Mouse (Mus musculus) bone marrow macrophage, adult 2 months (primary cell): ENCODE measurements at regions not wholly inside any gene's neighbourhood (a gene's known extent, or its start where the extent isn't known, plus 50 kb on each side); places are given as distances from the start of the nearest gene placed in this dataset.

Experiments
- H3K27ac ChIP-seq: 2 replicates; pipeline ENCODE4 v1.5.1; 2012; ENCODE audit warnings: low read depth, low read length; ENCODE audit not compliant: insufficient read depth
- H3K4me1 ChIP-seq: 2 replicates; pipeline ENCODE4 v1.6.1; 2012; ENCODE audit warnings: low read length; ENCODE audit not compliant: control insufficient read depth, insufficient read depth
- H3K4me3 ChIP-seq: 2 replicates; pipeline ENCODE4 v1.5.1; 2012; ENCODE audit warnings: mild to moderate bottlenecking, low read length, moderate library complexity; ENCODE audit not compliant: insufficient read depth
- CTCF ChIP-seq: IDR thresholded peaks from 2 replicates; pipeline ENCODE4 v1.5.1; 2012; ENCODE audit warnings: low read depth, mild to moderate bottlenecking, low read length, moderate library complexity
- POLR2A ChIP-seq: IDR thresholded peaks from 2 replicates; pipeline ENCODE4 v1.6.1; 2012; ENCODE audit warnings: mild to moderate bottlenecking, low read depth, low read length, borderline replicate concordance

DNA sequence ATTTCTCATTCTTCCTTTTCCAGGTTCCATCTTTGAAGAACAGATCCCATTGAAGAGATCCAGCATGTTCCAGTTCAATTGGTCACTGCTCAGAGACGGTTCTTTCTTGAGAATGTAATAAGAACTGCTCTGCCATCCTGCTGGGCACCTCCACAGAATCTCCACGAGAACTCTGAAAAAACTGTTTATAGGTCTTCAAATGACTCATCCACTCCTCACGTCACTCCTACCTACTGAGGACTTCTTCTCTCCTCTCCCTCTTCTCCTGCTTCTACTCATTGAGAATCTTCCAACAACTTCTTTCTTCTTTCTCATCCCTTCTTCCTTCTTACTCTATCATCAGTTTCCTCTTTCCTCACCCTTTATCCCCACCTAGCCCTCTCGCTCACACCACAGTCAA, 294.6 kb upstream of the Adgrl2 start:
- no peak for TF ChIP-seq POLR2A
- no peak for TF ChIP-seq CTCF
- H3K4me1 ChIP-seq: peaks cover 25% of the 10 kb centered on the region
- H3K4me3 ChIP-seq: no peak overlapping the region

DNA sequence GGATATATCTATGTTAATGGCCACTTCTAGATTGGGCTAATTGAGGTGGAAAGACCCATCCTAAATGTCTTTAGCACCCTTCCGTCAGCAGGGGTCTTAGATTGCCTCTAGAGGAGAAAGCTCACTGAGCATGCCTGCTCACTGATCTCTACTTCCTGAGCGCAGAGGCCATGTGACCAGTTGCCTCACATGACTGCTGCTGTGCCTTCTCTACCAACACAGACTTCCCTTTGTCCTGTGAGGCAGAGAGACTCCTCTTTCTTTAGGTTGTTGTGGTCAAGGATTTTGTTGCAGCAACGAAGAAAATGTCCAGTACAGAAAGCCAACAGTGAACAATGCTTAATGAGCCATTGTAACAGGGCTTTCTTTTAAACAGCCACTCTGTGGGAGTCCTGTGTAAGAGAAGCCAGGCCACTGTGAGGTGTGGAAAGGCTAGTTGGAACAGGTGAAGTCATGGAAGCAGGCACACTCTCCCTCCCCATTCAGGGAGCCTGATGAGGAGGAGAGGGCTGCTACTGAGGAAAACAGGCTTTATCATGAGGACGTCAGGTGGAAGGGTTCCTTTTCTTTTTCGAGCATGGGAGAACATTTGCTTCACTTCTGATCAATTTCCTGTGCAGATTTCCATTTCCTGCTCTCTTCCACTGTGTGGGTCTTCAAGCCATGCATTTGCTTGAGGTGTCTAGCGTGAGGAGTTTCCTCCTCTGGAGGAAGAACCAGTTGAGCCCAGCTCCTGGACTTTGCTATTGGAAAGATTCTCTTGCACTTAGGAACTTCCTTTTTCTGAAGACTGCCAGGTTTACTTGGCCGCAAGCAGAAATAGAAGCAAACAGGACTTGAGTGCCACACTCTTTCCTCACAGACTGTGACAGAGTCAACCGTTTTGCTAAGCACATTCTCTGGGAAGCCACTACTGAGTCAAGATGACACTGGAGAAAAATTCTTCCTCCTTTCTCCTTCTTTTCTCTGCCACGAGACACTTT, 290.7 kb upstream of the Adgrl2 start:
- H3K27ac ChIP-seq: peak overlapping the region; percentile 78
- peaks cover 25% of the 10 kb centered on the region for H3K4me1 ChIP-seq
- TF ChIP-seq CTCF (no peak), POLR2A (no peak)
- no peak overlapping the region for H3K4me3 ChIP-seq

More for the DNA sequence above, 294.6 kb upstream of the Adgrl2 start:
- H3K27ac ChIP-seq: no peak overlapping the region

DNA sequence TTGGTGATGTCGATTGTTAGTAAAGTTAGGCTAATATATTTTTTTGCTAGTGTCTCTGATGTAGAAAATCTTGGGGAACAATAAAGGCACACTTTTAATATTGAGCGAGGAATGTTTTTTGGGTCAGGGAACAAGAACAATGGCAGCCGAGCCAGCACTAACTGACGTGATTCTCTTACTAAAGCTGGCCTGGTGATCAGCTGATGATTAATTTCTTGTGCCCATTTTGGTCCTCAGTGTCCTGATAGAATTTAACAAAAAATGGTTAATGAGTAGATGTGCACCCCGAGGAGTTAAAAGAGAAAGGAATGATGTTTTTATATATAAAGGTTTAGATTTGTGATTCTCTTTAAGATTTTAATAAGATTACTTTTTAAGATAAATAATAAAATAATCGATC, 289.0 kb upstream of the Adgrl2 start:
- H3K27ac ChIP-seq: no peak overlapping the region
- TF ChIP-seq CTCF (no peak), POLR2A (no peak)
- peaks cover 25% of the 10 kb centered on the region for H3K4me1 ChIP-seq
- no peak overlapping the region for H3K4me3 ChIP-seq

DNA sequence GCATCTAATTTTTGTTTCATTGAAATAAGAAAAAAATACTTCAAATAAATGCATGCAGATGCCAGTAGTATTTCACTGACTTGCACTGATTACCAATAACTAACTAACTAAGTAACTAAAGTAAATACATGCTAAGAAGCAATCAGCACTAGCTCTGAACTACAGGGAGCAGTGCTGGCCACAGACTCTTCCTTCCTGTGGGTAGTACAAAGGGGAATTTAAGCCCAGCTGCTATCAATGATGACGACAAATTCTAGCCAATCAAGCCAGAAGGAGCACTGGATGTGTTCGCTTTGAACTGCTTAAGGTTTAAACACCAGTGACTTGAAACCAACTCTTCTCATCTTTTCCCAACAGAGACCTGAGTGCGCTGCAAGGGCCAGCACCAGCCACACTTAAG, 287.5 kb upstream of the Adgrl2 start:
- H3K4me1 ChIP-seq: peaks cover 25% of the 10 kb centered on the region
- no peak overlapping the region for H3K27ac ChIP-seq
- H3K4me3 ChIP-seq: no peak overlapping the region
- TF ChIP-seq POLR2A (no peak), CTCF (no peak)

DNA sequence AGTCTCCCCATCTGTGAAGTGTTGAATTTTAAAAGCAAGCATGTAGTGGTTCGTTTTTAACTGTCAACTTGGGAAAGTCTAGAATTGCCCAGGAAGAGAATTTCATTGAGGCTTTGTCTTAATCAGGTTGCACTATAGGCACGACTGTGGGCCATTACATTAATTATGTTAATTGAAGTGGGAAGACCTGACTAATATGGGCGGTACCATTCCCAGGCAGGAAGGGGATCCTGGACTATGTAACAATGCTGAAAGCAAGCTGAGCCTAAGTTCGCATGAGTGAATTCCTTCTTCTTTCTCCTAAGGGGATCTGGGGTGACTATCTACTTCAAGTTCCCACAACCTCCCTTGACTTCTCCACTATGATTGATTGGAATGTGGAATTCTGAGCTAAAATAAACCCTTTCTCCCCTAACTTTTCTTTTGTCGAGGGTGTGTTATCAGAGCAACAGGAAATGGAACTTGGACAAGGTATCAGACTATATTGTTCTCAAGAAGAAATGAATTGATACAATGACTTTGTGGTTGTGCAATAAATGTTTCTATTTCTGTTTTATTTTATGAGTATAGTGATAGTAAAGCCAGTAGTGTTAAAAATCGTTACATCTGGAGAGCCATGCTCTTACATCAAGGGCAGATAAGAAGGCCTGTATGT, 285.2 kb upstream of the Adgrl2 start:
- no peak for TF ChIP-seq POLR2A
- no peak for TF ChIP-seq CTCF
- no peak overlapping the region for H3K4me3 ChIP-seq
- H3K27ac ChIP-seq: no peak overlapping the region
- peaks cover 9% of the 10 kb centered on the region for H3K4me1 ChIP-seq

DNA sequence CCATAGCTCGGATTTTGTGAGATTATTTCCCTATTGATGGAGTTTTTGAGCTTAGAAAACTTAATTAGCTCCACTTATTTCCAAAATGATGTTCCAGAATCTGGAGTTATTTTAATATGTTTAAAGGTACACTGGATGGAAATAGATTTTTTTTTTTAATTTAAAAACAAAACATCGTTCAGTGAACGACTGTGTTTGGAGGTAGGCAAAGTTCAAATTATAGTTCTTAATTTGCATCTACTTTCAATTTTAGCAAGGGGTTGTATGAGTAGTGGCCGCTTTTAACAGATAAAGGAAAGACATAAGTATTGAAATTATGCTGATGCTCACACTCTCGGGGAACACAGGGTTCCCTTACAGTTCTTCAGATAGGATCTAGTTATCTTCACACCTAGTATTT, 284.6 kb upstream of the Adgrl2 start:
- Histone ChIP-seq H3K27ac (no peak overlapping the region), H3K4me3 (no peak overlapping the region), H3K4me1 (peaks cover 5% of the 10 kb centered on the region)
- no peak for TF ChIP-seq POLR2A
- TF ChIP-seq CTCF: no peak

DNA sequence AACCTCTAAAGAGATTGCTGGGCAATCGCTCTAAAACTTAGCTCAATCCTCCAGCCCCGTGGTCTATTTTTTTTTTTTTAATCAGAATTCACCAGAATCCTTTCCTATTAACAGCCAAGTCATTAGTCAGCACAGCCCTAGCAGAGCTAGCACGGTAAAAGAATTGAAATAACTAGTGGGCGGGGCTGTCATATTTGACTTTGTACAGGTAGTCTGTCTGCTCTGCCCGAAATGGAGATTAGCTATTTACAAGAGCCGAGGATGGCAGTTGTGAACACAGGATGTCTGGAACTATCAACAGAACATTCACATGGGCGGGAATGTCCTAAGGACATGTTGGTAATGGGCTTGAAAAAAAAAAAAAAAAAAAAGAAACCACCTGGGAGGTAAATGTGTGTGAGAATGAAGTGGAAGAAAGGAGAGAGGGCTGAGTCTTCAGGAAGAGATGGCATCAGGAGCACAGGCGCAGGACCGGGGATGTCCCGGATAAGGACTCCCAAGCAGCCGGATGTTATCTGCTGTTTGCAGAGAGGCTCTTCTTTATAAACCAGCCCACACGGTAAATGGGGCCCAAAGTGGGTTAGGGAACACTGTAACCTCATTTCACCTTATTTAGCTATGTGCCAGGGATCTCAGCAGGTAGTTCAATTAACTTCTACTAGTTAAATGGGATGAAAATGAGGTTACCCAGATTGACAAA, 283.8 kb upstream of the Adgrl2 start:
- TF ChIP-seq CTCF: no peak
- TF ChIP-seq POLR2A: no peak
- Histone ChIP-seq H3K4me1 (peaks cover 5% of the 10 kb centered on the region), H3K27ac (no peak overlapping the region), H3K4me3 (no peak overlapping the region)

DNA sequence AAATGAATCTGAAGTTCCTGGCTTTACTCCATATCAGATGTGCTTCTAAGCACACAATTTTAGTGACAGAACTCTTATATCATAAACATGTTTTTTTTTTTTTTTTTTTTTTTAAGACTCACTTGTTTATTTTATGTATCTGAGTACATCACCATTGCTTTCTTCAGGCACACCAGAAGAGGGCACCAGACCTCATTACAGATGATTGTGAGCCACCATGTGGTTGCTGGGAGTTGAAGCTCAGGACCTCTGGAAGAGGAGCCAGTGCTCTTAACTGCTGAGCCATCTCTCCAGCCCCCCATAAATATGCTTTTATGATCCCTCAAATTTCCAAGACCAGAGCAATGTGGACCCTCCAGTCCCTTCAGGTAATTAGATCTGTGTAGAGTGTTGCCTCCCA, 280.1 kb upstream of the Adgrl2 start:
- Histone ChIP-seq H3K4me3 (no peak overlapping the region), H3K27ac (no peak overlapping the region), H3K4me1 (no peaks in the 10 kb centered on the region)
- TF ChIP-seq CTCF (no peak), POLR2A (no peak)

DNA sequence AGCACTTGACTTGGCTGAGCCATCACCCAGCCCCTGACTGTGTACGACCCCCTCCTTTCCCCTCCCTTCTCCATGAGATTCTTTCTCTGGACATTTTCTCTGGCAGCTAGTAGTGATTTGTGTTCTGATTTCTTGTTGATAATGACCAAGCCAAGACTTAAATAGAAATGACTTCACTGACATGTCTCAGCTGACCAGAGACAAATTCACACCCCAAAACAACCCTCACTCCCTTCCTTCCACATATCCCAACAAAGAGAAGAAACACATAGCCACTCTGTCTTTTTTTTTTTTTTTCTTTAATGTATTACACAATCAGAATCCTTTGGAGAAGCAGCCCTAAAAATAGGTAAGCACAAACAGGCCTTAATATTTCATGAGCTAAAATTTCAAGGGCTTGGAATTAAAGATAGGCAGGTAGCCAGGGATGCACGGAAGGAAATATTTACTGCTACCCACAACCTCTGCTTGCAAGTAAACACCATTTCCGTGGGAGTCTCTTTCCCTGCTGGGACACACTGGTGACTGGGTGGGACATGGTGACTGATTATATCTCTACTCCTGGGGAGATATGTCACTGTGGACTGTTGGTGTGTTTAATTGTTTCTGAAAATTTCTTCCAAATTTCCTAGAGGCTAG, 272.1 kb upstream of the Adgrl2 start:
- no peak overlapping the region for H3K4me3 ChIP-seq
- peak overlapping the region; percentile 58 for H3K27ac ChIP-seq
- TF ChIP-seq POLR2A (no peak), CTCF (no peak)
- peaks cover 15% of the 10 kb centered on the region for H3K4me1 ChIP-seq

DNA sequence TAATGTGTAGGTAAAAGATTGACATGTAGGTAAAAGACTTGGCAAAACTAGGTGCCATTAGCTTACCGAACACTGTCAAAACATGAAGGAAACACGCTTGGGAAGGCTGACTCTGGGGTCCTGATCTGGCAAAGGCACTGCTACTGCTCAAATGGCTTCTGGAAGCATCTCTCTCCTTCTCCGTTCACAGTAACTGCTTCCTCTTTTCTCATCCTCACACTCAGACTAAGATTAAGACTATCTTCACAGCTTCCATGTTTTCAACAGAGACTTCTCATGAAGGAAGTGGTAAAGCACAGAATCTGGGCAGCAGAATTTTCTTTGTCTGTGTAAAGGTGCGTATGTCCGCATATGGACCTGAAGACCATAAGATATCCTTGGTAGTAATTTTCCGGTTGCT, 271.4 kb upstream of the Adgrl2 start:
- TF ChIP-seq CTCF: no peak

More for the DNA sequence above, 271.4 kb upstream of the Adgrl2 start:
- peaks cover 15% of the 10 kb centered on the region for H3K4me1 ChIP-seq
- no peak overlapping the region for H3K4me3 ChIP-seq
- H3K27ac ChIP-seq: peak overlapping the region; percentile 58
